Mouse (Mus musculus): Measurements from ENCODE around the gene Phf2. TPM values are rescaled to one million over a fixed set of nuclear protein-coding genes. Genes with fewer than 3 reads are reported as not detected.

Gene Phf2
- total and polyA plus RNA-seq, 2 experiments from 2014 or later: 4.7 to 30.3 TPM

- H3K27ac ChIP-seq (ENCODE audit: low read depth, low read length): no peak overlapping the region
- no peak overlapping the region for H3K4me3 ChIP-seq (ENCODE audit: low read depth, low read length)
- H3K9me3 ChIP-seq (ENCODE audit: low read length): no peaks in the 10 kb centered on the region
- H3K36me3 ChIP-seq (ENCODE audit: insufficient read depth): no peaks in the 10 kb centered on the region
- ATAC-seq (no peak), DNase-seq (no peak)
- peaks cover 7% of the 10 kb centered on the region for H3K4me1 ChIP-seq (ENCODE audit: insufficient read depth)
- H3K4me2 ChIP-seq (ENCODE audit: low read depth): no peak overlapping the region
- WGBS: 45% methylated on average over 6 of the region's 6 CpGs
- TF ChIP-seq CTCF (IDR thresholded peaks at IDR 0.05; ENCODE audit: low read depth): no peak
- no peak overlapping the region for H3K9ac ChIP-seq
- H3K27me3 ChIP-seq (ENCODE audit: insufficient read depth, low read length): no peaks in the 10 kb centered on the region
Observed at GRCm38 (mm10) chr13:48858054-48858453, 12.9 kb downstream of the Phf2 start.

DNA sequence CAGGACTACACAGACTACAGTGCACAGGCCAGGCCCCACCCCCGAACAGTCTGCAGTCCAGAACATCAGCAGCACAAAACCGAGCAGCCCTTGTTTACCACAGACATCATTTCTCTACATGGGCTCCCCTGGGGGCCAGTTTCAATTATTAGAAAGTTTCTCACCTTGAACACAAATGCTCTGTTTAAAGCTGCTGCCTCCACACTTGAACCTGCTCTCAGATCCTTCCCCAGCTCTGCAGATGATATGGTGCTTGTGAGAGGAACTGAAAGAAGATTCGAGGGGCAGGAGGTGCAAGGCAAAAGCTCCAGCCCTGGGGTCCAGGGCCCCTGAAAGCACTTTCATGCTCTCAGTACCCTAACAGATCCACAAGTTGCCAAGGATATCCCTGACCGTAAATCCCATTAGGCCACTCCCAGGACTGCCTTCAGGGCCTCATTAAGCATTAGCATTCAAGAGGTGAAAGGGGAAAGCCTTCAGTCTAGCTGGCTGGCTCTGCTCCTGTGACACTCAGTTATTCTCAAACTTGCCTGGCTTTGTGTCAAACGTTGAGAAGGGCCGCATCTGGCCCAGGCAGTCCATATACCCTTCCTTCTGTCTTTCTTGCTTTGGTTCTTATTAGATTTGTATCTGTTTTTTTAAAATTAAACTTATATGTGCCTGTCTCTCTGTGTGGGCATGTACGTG lies 13.5 kb downstream of the Phf2 start:
- H3K4me3 ChIP-seq (ENCODE audit: low read depth, low read length): no peak overlapping the region
- ATAC-seq: no peak

DNA sequence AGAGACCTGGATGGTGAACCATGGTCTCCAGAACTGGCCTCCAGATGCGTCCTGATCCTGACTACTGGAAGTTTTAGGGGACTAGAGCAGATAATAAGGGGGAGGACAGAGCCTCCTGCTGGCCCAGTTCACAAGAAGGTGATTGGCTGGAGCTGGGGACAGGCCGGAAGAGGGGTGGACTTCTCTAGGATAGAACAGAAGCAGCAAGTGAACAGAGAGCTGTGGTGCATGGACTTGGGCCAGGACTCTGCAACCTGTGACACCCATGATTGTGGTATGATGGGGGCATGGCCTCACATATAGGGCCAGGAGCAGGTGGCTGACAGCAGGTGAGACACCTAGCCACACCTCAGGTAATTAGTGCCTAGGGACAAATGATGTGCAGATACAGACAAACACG lies 17.0 kb downstream of the Phf2 start:
- peaks cover 7% of the 10 kb centered on the region for H3K4me1 ChIP-seq (ENCODE audit: insufficient read depth)

More for the DNA sequence above, 13.5 kb downstream of the Phf2 start:
- peaks cover 7% of the 10 kb centered on the region for H3K4me1 ChIP-seq (ENCODE audit: insufficient read depth)
- no peak for TF ChIP-seq CTCF (IDR thresholded peaks at IDR 0.05; ENCODE audit: low read depth)
- WGBS: 35% methylated on average over 7 of the region's 7 CpGs
- H3K27me3 ChIP-seq (ENCODE audit: insufficient read depth, low read length): no peaks in the 10 kb centered on the region
- no peaks in the 10 kb centered on the region for H3K36me3 ChIP-seq (ENCODE audit: insufficient read depth)
- H3K9ac ChIP-seq: no peak overlapping the region
- H3K9me3 ChIP-seq (ENCODE audit: low read length): no peaks in the 10 kb centered on the region
- no peak overlapping the region for H3K27ac ChIP-seq (ENCODE audit: low read depth, low read length)
- DNase-seq: no peak
- H3K4me2 ChIP-seq (ENCODE audit: low read depth): no peak overlapping the region

DNA sequence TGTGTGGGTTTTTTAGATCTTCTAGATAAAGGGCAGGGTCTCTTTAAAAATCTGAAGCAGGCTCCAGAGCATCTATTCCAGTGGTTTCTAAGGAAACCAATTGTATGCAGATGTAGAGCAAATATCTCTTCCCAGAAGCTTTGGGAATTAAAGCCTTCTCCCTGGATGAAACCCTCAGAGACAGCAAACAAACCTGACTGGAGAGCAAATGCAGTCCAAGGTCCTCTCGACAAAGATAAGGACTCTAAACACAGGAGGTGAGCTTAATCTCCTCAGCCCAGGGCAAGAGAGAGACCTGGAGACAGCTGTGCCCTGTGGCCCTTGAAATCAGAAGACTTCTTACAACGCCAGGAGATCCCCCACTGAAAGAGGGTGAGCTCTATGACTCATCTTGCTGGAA lies 17.4 kb downstream of the Phf2 start:
- H3K36me3 ChIP-seq (ENCODE audit: insufficient read depth): no peaks in the 10 kb centered on the region
- H3K9ac ChIP-seq: peak overlapping the region; percentile 18; the same call in 1 of the 2 replicates
- ATAC-seq: peak; percentile 62; the same call in 1 of the 2 replicates
- no peaks in the 10 kb centered on the region for H3K9me3 ChIP-seq (ENCODE audit: low read length)
- peak overlapping the region; percentile 50; the same call in 1 of the 2 replicates for H3K27ac ChIP-seq (ENCODE audit: low read depth, low read length)
- DNase-seq: peak; percentile 15
- no peaks in the 10 kb centered on the region for H3K27me3 ChIP-seq (ENCODE audit: insufficient read depth, low read length)
- no peak overlapping the region for H3K4me3 ChIP-seq (ENCODE audit: low read depth, low read length)
- TF ChIP-seq CTCF (IDR thresholded peaks at IDR 0.05; ENCODE audit: low read depth): no peak
- WGBS: 22% methylated on average over 2 of the region's 2 CpGs
- H3K4me2 ChIP-seq (ENCODE audit: low read depth): peak overlapping the region; percentile 24
- peaks cover 7% of the 10 kb centered on the region for H3K4me1 ChIP-seq (ENCODE audit: insufficient read depth)

More for the DNA sequence above, 17.0 kb downstream of the Phf2 start:
- no peaks in the 10 kb centered on the region for H3K27me3 ChIP-seq (ENCODE audit: insufficient read depth, low read length)
- no peak overlapping the region for H3K4me3 ChIP-seq (ENCODE audit: low read depth, low read length)
- H3K27ac ChIP-seq (ENCODE audit: low read depth, low read length): peak overlapping the region; percentile 50; the same call in 1 of the 2 replicates
- DNase-seq: no peak
- no peak for ATAC-seq
- H3K4me2 ChIP-seq (ENCODE audit: low read depth): peak overlapping the region; percentile 24
- H3K36me3 ChIP-seq (ENCODE audit: insufficient read depth): no peaks in the 10 kb centered on the region
- WGBS: 53% methylated on average over 3 of the region's 3 CpGs
- no peaks in the 10 kb centered on the region for H3K9me3 ChIP-seq (ENCODE audit: low read length)
- H3K9ac ChIP-seq: no peak overlapping the region
- no peak for TF ChIP-seq CTCF (IDR thresholded peaks at IDR 0.05; ENCODE audit: low read depth)

DNA sequence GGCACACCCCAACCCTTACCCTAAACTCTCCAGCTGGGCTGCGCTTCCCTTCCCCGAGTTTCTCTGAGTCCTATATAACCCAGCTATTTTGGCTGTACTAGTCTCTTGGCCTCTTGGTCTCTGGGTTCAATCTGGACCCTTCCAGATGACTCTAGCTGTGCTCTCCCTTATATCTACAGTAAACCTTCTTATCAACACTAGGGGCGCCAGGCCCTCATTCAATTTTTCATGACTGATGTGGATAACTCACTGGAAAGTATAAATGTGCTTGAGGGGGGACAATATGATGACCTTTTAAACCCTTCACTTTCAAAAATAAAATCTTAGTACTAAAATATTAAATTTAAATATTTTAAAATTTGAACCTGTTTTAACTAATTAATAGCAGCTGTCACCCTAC lies 18.1 kb downstream of the Phf2 start:
- no peak overlapping the region for H3K9ac ChIP-seq
- peak; percentile 54 for TF ChIP-seq CTCF (IDR thresholded peaks at IDR 0.05; ENCODE audit: low read depth)
- no peak overlapping the region for H3K4me3 ChIP-seq (ENCODE audit: low read depth, low read length)
- ATAC-seq (peak; percentile 44; the same call in 1 of the 2 replicates), DNase-seq (no peak)
- H3K4me2 ChIP-seq (ENCODE audit: low read depth): no peak overlapping the region
- H3K4me1 ChIP-seq (ENCODE audit: insufficient read depth): peaks cover 7% of the 10 kb centered on the region
- WGBS: 59% methylated on average over 3 of the region's 3 CpGs
- H3K36me3 ChIP-seq (ENCODE audit: insufficient read depth): no peaks in the 10 kb centered on the region
- no peaks in the 10 kb centered on the region for H3K27me3 ChIP-seq (ENCODE audit: insufficient read depth, low read length)
- no peaks in the 10 kb centered on the region for H3K9me3 ChIP-seq (ENCODE audit: low read length)
- no peak overlapping the region for H3K27ac ChIP-seq (ENCODE audit: low read depth, low read length)

DNA sequence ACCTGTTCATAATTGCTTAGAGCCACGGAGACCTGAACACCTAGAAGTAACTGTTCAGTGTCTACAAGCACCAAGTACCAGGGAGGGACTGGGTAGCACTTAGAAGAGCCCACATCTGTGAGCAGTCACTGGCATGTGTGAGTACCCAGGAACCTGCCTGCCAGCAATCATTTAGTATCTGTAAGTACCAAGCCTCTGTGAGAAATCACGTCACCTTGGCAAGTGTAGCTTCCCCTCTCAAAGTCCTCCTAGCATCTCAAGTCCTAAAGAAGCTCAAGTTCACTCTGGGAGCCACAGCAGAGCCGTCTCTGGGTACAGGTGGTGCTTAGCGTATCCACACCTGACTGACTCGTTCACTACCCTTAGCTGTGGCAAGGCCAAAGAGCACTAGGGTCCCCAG lies 19.2 kb downstream of the Phf2 start:
- Histone ChIP-seq H3K4me1 (ENCODE audit: insufficient read depth) (peaks cover 7% of the 10 kb centered on the region), H3K27me3 (ENCODE audit: insufficient read depth, low read length) (no peaks in the 10 kb centered on the region), H3K4me2 (ENCODE audit: low read depth) (no peak overlapping the region), H3K9me3 (ENCODE audit: low read length) (no peaks in the 10 kb centered on the region), H3K36me3 (ENCODE audit: insufficient read depth) (no peaks in the 10 kb centered on the region), H3K27ac (ENCODE audit: low read depth, low read length) (no peak overlapping the region), H3K4me3 (ENCODE audit: low read depth, low read length) (no peak overlapping the region), H3K9ac (no peak overlapping the region)
- ATAC-seq (no peak), DNase-seq (no peak)
- no peak for TF ChIP-seq CTCF (IDR thresholded peaks at IDR 0.05; ENCODE audit: low read depth)
- WGBS: 93% methylated on average over 5 of the region's 5 CpGs

DNA sequence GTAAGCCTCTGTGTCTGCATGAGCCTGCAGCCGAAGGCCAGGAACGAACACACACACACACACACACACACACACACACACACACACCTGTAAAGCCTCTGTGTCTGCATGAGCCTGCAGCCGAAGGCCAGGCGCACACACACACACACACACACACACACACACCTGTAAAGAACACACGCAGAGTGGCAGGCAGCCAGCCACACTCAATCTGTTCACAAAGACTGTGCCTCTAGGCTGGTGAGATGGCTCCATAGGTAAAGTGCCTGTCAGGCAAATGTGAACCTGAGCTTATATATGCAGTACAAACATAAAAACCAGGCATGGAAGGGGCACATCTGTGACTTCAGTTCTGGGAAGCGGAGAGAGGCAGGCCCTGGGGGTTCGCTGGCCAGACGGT lies 20.1 kb downstream of the Phf2 start:
- DNase-seq: peak; percentile 45
- 68% methylated on average over 8 of the region's 8 CpGs for WGBS
- no peak for TF ChIP-seq CTCF (IDR thresholded peaks at IDR 0.05; ENCODE audit: low read depth)

More for the DNA sequence above, 20.1 kb downstream of the Phf2 start:
- Histone ChIP-seq H3K9ac (no peak overlapping the region), H3K4me1 (ENCODE audit: insufficient read depth) (peaks cover 7% of the 10 kb centered on the region), H3K36me3 (ENCODE audit: insufficient read depth) (no peaks in the 10 kb centered on the region), H3K4me3 (ENCODE audit: low read depth, low read length) (no peak overlapping the region), H3K27ac (ENCODE audit: low read depth, low read length) (0 out of 2 replicates have a peak overlapping the region, but pooled peaks have one; percentile 9), H3K9me3 (ENCODE audit: low read length) (no peaks in the 10 kb centered on the region), H3K27me3 (ENCODE audit: insufficient read depth, low read length) (no peaks in the 10 kb centered on the region), H3K4me2 (ENCODE audit: low read depth) (no peak overlapping the region)
- peak; percentile 16; the same call in 1 of the 2 replicates for ATAC-seq

Data from forebrain, postnatal 0 days (tissue).